Mouse (Mus musculus) intestine, postnatal 0 days (tissue): ENCODE results near the gene Rbm19. TPM values are rescaled to one million over a fixed set of nuclear protein-coding genes. Genes with fewer than 3 reads are reported as not detected.

Experiments used
- ATAC-seq: fragments of 200-750 bp; cut with Nextera tagmentation; 2 replicates; pipeline ENCODE4 v1.8.0; 2017; ENCODE audit warnings: mild to moderate bottlenecking, moderate TSS enrichment, moderate library complexity
- H3K27ac ChIP-seq: fragments of 300-500 bp; sonication (generic); 2 replicates; pipeline ENCODE4 v1.5.1; 2014; ENCODE audit warnings: mild to moderate bottlenecking, low read depth, low read length, moderate library complexity
- H3K27me3 ChIP-seq: fragments of 300-500 bp; sonication (generic); replicated peaks from 2 replicates; pipeline ENCODE4 v1.6.1; 2014; ENCODE audit warnings: low read length, mixed read lengths; ENCODE audit not compliant: control insufficient read depth, insufficient read depth
- H3K36me3 ChIP-seq: fragments of 300-500 bp; sonication (generic); 2 replicates; pipeline ENCODE4 v1.6.1; 2014; ENCODE audit warnings: mild to moderate bottlenecking, moderate library complexity; ENCODE audit not compliant: control insufficient read depth, insufficient read depth
- H3K4me1 ChIP-seq: fragments of 300-500 bp; sonication (generic); replicated peaks from 2 replicates; pipeline ENCODE4 v1.6.1; 2014; ENCODE audit warnings: antibody characterized with exemption, low read length, mixed read lengths; ENCODE audit not compliant: control insufficient read depth, insufficient read depth
- H3K4me2 ChIP-seq: fragments of 300-500 bp; sonication (generic); replicated peaks from 2 replicates; pipeline ENCODE4 v1.6.1; 2014; ENCODE audit warnings: low read depth, mild to moderate bottlenecking, moderate library complexity
- H3K4me3 ChIP-seq: fragments of 300-500 bp; sonication (generic); 2 replicates; pipeline ENCODE4 v1.5.1; 2014; ENCODE audit warnings: low read depth, low read length
- H3K9ac ChIP-seq: fragments of 300-500 bp; sonication (generic); 2 replicates; pipeline ENCODE4 v1.6.1; 2014; ENCODE audit warnings: mild to moderate bottlenecking, low read depth, low read length
- H3K9me3 ChIP-seq: fragments of 300-500 bp; sonication (generic); 2 replicates; pipeline ENCODE4 v1.6.1; 2016; ENCODE audit warnings: mixed run types; ENCODE audit not compliant: control insufficient read depth
- CTCF ChIP-seq: sonication (generic); IDR thresholded peaks from 2 replicates; pipeline ENCODE4 v1.5.1; 2016; ENCODE audit warnings: low read depth, mild to moderate bottlenecking, control low read depth, antibody characterized with exemption, moderate library complexity
- WGBS: fragments of 180-500 bp; shearing (Covaris S2); extraction: QIAGEN DNeasy Blood & Tissue Kit; methylation state at CpG from one replicate; pipeline ENCODE4 v1.1.7; 2014; 5-methylcytosine and 5-hydroxymethylcytosine counted together
- polyA plus RNA-seq: library from polyadenylated mRNA; unstranded; fragments of >200 nt; fragmentation: Nextera tagmentation; extraction: Ambion mirVana; gene quantifications from 2 replicates; pipeline ENCODE4 v1.2.1, GENCODE M21; 2015

Gene Rbm19
- polyA plus RNA-seq, 1 experiment from 2014 or later, result 12.0 TPM

GRCm38 (mm10) chr5:120136236-120136675 lies 20.0 kb downstream of the Rbm19 start:
- Histone ChIP-seq H3K36me3 (peaks cover 46% of the 10 kb centered on the region; the same call in 1 of the 2 replicates), H3K27me3 (no peaks in the 10 kb centered on the region), H3K4me2 (no peak overlapping the region), H3K27ac (no peak overlapping the region), H3K4me1 (no peaks in the 10 kb centered on the region), H3K4me3 (no peak overlapping the region), H3K9ac (no peak overlapping the region), H3K9me3 (no peaks in the 10 kb centered on the region)
- no peak for TF ChIP-seq CTCF
- WGBS, result 56% methylated on average over 10 of the region's 10 CpGs
- ATAC-seq, result no peak

- Histone ChIP-seq H3K36me3 (peaks cover 48% of the 10 kb centered on the region), H3K9me3 (no peaks in the 10 kb centered on the region), H3K4me3 (no peak overlapping the region), H3K9ac (no peak overlapping the region), H3K27ac (no peak overlapping the region), H3K4me2 (no peak overlapping the region), H3K27me3 (no peaks in the 10 kb centered on the region), H3K4me1 (no peaks in the 10 kb centered on the region)
- 94% methylated on average over 5 of the region's 5 CpGs for WGBS
- ATAC-seq, result no peak
- no peak for TF ChIP-seq CTCF
Measured at GRCm38 (mm10) chr5:120137038-120137437, 20.8 kb downstream of the Rbm19 start.

DNA sequence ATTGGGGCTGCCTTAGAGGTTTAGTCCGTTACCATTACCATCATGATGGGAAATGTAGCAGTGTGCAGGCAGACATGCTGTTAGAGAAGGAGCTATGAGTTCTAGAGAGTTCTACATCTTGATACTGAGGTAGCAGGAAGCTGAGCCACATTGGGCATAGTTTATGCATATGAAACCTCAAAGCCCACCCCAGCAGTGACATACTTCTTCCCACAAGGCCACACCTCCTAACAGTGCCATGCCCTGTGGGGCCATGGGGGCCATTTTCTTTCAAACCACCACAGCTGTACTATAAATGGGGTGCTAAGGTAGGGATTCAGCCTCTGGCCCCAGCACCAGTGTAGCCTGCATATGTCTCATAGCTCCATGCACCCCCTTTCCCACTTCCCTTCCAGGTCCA lies 21.6 kb downstream of the Rbm19 start:
- H3K4me3 ChIP-seq, result no peak overlapping the region
- H3K36me3 ChIP-seq, result peaks cover 44% of the 10 kb centered on the region
- no peaks in the 10 kb centered on the region for H3K27me3 ChIP-seq
- H3K4me2 ChIP-seq, result no peak overlapping the region
- H3K9me3 ChIP-seq, result no peaks in the 10 kb centered on the region
- no peak for TF ChIP-seq CTCF
- H3K9ac ChIP-seq, result no peak overlapping the region
- 90% methylated on average over 1 of the region's 1 CpGs for WGBS
- H3K27ac ChIP-seq, result no peak overlapping the region
- no peaks in the 10 kb centered on the region for H3K4me1 ChIP-seq
- no peak for ATAC-seq

DNA sequence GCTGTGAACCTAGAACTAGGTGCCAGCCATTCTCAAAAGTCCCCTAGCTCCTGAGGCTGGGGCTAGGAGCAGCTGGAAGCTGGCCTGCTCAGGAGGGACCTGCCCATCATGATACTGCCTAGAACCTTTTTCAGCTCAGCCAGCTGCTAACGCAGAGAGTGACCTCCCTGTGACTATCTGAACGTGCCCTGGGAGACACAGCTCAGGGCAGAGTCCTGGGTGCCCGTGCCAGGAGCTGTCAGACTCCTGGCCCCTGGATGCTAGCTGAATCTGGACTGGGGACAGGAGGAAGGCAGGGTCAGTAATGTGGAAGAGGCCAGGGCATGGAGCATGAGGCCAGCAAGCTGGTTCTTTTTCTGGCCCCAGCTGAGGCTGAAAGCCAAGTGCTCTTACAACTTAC lies 22.1 kb downstream of the Rbm19 start:
- Histone ChIP-seq H3K4me2 (no peak overlapping the region), H3K9me3 (no peaks in the 10 kb centered on the region), H3K36me3 (peaks cover 38% of the 10 kb centered on the region), H3K27ac (no peak overlapping the region), H3K9ac (no peak overlapping the region), H3K27me3 (no peaks in the 10 kb centered on the region), H3K4me3 (no peak overlapping the region), H3K4me1 (no peaks in the 10 kb centered on the region)
- TF ChIP-seq CTCF, result no peak
- no peak for ATAC-seq
- 86% methylated on average over 3 of the region's 3 CpGs for WGBS

DNA sequence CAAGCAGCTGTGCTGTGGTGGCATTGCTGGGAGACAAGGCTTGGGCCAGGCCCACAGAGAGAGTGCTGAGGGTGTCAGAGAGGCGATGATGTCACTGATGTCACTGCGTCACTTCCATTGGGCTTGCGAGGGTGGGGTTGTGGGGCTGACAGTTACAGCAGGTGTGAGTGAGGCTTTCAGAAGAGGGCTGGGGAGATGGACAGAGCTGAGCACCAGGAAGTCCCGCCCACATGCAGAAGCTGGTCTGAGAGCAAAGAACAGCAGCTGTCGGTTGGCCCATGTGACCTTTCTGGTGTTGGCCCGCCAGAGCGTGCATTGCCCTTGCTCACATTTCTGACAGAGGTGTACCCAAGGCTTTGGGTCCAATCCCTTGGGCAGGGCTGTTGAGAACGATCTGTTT lies 23.0 kb downstream of the Rbm19 start:
- WGBS, result 61% methylated on average over 8 of the region's 8 CpGs
- no peak overlapping the region for H3K9ac ChIP-seq

DNA sequence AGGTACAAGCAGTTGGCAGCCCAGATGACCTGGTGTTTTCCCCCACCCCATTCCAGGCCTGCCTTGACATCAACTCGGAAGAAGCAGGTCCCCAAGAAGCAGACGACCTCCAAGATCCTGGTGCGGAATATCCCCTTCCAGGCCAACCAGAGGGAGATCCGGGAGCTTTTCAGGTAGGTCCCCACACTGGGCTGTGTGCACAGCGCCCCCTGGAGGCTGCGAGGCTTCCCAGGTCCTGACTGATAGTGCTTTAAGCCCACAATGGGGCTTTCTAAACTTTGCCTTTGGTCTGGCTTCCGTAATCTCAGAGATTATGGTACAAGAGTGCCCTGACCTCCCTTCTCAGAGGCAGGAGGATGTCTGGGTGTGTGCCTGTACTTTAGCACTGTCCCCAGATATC lies 27.7 kb downstream of the Rbm19 start:
- peaks cover 47% of the 10 kb centered on the region for H3K36me3 ChIP-seq

More for the DNA sequence above, 23.0 kb downstream of the Rbm19 start:
- Histone ChIP-seq H3K27ac (no peak overlapping the region), H3K4me2 (no peak overlapping the region), H3K9me3 (no peaks in the 10 kb centered on the region), H3K4me1 (no peaks in the 10 kb centered on the region), H3K27me3 (no peaks in the 10 kb centered on the region), H3K4me3 (no peak overlapping the region), H3K36me3 (peaks cover 41% of the 10 kb centered on the region)
- no peak for TF ChIP-seq CTCF
- no peak for ATAC-seq

More for the DNA sequence above, 27.7 kb downstream of the Rbm19 start:
- no peak for ATAC-seq
- Histone ChIP-seq H3K4me2 (no peak overlapping the region), H3K27ac (no peak overlapping the region), H3K4me3 (no peak overlapping the region), H3K9me3 (no peaks in the 10 kb centered on the region), H3K27me3 (no peaks in the 10 kb centered on the region), H3K4me1 (no peaks in the 10 kb centered on the region), H3K9ac (no peak overlapping the region)
- WGBS, result 62% methylated on average over 7 of the region's 7 CpGs
- TF ChIP-seq CTCF, result peak; percentile 69
